Mouse (Mus musculus): Measurements from ENCODE around the gene Gm7792.
"Not testable (repeated sequence)": the region's sequence is repeated elsewhere in the genome, so short reads cannot be mapped to it uniquely, and the experiment has no call there.

The Gm7792 gene

DNA sequence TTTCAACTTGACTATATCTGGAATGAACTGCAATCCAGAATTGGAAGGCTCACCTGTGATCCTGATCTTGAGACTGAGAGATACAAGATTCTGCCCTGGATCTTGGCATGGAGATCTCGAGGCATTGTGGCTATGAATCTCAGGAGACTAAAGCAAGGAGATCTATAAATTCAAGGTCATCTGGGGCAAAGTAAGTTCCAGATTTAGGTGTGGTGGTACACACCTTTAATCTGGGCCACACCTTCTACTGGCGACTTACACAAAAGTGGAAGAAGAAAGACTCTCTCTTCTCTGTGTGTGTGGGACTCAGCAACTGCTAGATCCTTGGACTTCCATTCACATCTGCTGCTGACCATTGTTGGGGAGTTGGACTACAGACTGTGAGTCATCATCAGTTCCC, at the start of gene Gm7792:
TSS of gene Gm7792 (plus strand) at position 301 of the 400 bp plus-strand sequence.
- not testable (repeated sequence) for DNase-seq (ENCODE audit: low spot score)

Measured in left cerebral cortex, adult 11 months (tissue).